Mouse (Mus musculus) CD4-positive, CD25-positive, alpha-beta regulatory T cell, adult 2 months (primary cell): ENCODE measurements at regions not wholly inside any gene's neighbourhood (a gene's known extent, or its start where the extent isn't known, plus 50 kb on each side); places are given as distances from the start of the nearest gene placed in this dataset.

ENCODE experiments used
- DNase-seq: peaks from one replicate; pipeline ENCODE4 v3.0.0-alpha.2; 2012; ENCODE audit warnings: low read depth, low spot score

DNA sequence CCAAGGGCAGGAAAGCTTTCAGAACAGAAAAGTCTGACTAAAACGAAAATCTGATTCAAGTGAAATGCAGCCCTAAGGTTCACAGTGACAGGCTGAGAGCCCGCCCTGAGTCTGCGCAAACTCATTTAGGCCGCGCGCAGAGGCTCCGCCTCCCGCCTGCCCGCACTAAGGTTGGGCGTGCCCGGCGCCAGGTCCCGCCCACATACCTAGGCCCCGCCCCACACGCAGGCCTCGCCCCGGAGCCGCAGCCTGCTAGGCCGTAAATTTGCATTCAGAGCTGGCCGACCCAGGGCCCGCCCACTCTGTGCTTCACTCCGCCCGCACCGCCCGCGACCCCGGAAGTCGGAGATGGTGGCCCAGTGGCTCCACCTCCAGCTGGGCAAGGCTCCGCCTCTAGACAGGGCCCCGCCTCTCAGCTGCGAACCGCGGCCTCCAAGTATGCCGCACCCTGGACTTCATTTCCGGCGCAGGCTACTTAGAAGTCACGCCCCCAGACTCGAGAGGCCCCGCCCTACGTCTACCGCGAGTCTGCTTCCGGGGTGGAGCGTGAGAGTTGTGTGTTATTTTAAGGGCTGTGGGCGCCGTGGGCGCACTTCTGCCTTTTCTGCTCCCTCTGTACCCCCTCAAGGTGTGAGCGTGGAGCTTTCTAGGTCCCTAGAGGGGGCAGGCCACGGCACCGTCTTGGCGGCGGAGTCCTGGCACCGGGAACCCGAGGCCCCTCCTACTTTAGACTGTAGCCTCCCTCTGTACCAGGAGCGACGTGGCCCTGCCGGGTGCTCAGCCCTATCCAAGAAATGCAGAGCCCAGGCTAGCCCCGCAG, 52.3 kb upstream of the Wnt7b start:
- peak; percentile 100 for DNase-seq

DNA sequence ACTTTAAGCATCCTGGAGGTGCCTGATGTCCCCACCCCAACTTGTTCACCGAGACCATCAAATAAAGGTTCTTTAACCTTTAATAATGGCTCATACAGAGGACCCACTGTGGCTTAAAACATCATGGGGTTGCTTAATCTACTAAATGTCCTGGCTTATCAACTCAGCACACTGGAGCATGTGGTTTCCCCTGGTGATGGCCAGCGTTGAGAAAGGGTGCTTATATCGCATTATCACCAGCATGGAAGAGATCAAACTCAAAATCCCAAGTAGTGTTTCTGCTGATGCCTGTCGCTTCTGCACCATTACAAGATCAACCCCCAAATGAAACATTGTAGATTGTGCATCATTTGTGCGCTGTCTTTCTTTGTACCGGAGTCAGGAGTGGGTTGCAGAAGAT, 53.2 kb upstream of the Wnt7b start:
- no peak for DNase-seq

DNA sequence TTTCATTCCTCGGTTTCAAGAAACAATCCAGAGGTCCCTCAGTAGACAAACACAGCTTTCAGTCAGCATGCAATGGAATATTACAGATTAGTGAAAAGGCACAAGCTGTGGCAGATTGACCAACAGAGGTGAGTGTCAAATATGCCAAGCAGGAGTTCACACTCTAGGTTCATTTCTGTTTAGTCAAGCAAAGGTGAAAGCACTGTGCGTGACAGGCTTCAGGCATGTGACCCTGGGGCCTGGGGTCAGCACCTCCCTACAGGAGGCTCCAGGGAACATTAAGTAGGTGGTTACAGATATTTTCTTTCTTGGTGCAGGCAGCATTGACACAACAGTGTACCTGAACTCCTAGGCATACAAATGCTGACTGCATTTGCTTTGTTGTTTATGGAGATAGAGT, 57.3 kb upstream of the Wnt7b start:
- no peak for DNase-seq

DNA sequence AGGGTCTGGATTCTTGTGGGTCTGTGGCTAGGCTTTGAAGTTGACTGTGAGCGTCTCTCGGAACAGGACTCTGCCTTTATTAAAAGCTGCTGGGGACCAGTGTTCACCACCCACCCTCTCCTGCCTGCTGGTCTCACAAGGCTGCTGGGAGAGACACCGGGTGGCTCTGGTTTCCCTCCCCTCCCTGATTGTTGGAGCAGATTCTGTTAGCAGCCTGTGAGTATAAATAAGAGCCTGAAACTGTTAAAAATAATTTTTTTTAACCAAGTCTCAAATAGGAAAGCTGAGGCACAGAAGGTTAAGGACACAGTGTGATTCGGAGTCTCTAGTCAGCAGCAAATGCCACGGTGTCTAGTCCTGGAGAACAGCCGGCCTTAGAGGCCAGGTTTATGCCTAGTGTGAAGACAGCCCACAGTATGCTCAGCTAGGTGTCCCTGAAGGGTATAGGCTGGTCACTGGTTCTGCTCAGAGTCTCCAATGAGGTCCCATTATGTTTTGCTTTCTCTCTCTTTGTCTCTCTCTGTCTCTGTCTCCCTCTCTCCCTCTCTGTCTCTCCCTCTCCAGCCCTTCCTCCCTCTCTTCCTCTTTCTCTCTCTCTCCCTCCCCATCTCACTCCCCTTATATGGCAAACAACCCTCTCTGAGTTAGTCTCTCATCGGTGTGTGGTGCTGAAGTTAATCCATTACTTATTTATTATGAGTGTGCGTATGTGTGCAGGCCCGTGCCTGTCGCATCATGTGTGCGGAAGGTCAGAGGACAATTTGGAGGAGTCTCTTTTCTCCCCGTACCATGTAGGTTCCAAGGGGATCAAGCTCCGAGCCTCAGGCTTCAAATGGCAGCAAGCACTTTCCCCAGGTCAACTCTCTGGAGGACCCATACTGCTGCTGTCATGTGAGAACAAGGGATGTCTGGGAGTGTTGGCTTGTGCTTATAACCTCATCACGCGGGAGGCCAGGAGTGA, 59.1 kb upstream of the Wnt7b start:
- DNase-seq: no peak

DNA sequence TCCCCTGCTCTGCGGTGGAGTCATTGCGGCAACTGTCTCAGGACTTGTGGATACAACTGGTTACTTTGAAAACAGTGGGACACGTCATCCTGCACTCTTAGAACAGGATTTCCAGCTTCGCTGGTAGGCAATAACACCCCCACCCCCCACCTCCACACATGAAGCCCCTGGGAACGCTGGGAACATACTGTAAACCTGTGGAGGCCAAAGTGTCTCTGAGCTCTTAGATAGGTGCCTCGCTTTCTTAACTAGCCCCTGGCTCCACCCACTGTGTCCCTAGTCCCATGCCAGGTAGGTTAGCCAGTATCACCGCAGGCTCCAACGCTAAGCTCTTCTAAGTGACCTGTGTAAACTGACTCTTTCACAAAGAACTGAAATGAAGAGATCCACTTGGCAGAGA, 63.1 kb upstream of the Wnt7b start:
- DNase-seq: no peak

DNA sequence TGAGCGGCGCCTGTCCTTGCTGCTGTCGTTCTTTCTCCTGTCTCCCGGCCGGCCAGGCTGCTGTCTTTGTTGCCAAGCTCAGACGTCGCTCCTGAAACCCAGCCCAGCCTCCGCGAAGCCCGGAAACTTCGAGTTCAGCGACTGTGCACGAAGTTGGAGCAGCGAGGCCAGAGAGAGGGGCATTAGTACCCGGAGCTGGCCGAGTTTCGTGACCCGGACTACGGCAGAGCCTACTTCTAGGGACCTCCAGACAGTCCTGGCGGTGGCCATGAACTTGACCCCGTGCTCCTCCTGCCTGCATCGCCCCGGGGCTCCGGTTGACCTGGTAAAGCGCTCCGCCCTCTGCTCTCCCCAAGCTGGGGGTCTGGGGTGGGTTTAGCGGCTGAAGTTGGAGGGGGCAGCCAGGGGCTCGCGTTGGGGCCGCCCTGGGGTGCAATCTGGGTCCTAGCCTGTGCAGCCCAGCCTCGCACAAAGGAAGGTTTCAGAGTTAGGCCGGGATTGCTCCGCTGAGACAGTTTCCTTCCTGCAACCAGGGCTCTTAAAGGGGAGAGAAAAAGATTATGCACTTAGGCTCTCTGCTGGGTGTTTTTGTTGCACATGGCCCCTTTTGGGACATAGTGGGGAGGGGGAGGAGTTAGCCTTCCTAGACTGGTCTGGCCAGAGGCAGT, 63.8 kb upstream of the Wnt7b start:
- peak; percentile 67 for DNase-seq

DNA sequence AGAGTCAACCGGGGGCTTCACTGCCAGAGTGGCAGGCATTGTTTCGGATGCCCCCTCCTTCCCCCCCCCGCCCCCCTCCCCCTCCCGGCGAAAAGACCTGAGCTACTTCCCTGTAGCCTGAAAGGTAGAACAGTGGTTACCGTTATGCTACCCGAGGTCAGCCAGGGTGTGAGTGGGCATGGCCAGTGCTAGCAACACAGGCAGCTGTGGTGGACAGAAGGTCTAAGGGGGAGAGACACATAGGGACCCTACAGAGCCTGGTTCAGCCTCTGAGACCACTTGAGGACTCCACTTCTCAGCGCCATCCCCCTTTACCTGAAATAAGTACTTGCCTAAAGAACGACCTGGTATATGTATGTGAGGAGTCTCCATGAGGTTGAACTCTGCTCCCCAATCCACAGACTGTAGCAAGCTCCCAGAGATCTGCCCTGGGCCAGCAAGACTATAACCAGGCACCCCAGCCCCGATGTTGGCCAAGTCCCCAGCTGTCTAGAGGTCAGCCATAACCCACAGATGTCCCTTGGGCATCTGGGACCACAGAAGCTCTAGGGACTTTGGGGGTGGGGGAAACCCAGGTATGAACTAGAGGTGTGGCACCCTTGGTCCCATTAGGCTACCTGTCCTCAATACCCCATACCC, 64.5 kb upstream of the Wnt7b start:
- peak; percentile 11 for DNase-seq

DNA sequence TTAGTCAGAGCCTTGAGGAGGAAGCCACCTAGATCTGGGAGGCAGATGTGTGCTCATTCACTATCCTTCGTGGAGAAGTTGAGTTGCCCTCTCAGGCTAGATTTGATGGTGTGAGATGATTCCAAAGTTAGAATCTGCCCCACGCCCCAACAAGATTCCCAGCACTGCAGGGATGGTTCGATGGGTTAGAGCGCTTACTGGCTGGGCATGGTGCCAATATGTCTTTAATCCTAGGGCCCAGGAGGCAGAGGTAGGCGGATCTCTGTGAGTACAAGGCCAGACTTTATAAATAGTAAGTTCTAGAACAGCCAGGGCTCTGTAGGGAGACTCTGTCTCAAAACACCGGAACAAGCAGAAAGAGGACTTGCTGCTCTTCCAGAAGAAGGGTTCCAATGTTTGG, 65.3 kb upstream of the Wnt7b start:
- peak; percentile 12 for DNase-seq

DNA sequence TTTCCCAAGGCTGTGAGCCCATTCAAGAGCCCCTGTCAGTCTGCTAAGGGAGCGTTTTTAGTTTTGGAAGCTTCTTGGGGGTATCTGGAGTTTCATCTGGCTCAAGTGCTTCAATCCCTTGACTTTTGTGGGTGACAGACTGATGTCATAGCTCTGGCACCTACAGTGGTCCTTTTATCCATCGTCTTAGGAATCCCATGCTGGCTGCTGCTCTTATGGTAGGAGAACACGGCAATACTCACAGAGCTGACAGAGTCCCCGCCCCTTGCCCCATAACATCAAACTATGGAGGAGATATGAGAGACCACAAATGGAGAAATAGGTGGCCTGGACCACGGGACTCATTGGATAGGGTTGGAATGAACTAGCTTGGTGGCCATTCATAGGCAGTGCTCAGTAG, 68.0 kb upstream of the Wnt7b start:
- DNase-seq: no peak

DNA sequence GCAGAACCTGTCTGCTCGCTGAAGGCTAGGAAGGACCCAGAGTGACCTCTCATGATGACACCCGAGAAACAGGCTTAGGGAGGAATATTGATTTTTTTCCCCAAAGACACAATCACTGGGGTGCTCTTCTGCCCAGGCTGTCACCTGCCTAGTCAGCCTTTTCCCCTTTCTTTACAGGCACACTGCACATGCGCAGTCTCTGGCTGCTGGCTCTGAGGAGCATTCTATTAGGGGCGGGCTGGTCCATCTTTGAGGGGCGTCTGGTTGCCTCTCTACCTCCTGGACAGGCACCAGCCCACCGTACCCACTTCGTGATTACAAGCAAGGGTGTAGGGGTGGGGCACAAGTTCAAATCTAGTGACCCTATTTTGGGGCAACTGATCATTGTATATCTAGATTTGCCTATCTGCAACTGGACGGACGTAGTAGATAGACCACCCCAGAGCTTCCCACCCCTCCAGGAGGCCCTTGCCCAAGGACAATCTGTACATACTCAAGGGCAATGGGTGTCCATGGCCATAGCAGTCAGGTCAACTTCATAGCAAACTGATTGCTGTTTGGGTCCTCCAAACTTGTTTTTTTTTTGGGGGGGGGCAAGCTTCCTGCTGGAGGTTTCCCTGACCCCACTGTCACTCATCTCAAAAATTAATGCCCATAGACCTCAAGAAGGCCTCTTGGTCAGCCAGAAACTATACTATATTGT, 69.6 kb upstream of the Wnt7b start:
- DNase-seq: no peak

DNA sequence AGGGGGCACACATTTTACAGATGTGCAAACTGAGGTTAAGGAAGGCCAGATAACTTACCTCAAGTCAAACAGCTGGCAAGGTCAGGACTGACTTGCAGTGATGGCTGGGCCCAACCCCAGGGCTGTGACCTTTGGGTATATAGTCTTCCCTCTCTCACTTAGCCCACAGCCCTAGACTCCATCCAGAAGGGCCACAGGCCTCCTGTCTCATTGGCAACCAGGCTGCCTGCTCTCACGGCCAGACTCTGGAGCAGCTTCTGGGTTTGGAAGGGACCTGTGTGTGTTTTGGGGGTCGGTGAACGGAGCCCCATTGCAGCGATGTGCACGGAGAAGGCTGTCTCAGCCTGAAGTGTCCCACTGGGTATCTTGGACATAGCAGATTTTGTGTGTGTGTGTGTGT, 70.2 kb upstream of the Wnt7b start:
- no peak for DNase-seq

DNA sequence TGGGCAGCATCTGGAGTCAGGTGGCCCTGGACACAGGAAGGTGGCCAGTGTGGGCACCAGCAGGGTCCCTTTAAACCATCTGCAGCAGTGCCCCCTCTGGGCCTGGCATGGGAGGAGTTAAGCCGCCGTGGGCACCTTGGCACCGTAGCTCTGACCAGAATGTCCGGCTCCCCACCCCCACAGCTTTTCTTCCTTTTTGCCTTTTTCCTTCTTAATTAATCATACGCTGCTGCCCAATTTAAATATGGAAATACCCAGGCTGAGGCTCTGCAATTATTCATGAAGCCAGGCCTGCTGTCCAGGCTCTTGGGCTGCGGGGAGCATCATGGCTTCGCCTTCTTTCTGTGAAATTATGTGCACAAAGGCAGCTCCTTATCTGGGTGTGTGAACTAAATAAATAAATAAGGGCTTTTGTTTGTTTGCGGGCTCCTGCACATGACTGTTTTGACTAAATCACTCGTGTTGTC, 70.6 kb upstream of the Wnt7b start:
- DNase-seq: no peak

DNA sequence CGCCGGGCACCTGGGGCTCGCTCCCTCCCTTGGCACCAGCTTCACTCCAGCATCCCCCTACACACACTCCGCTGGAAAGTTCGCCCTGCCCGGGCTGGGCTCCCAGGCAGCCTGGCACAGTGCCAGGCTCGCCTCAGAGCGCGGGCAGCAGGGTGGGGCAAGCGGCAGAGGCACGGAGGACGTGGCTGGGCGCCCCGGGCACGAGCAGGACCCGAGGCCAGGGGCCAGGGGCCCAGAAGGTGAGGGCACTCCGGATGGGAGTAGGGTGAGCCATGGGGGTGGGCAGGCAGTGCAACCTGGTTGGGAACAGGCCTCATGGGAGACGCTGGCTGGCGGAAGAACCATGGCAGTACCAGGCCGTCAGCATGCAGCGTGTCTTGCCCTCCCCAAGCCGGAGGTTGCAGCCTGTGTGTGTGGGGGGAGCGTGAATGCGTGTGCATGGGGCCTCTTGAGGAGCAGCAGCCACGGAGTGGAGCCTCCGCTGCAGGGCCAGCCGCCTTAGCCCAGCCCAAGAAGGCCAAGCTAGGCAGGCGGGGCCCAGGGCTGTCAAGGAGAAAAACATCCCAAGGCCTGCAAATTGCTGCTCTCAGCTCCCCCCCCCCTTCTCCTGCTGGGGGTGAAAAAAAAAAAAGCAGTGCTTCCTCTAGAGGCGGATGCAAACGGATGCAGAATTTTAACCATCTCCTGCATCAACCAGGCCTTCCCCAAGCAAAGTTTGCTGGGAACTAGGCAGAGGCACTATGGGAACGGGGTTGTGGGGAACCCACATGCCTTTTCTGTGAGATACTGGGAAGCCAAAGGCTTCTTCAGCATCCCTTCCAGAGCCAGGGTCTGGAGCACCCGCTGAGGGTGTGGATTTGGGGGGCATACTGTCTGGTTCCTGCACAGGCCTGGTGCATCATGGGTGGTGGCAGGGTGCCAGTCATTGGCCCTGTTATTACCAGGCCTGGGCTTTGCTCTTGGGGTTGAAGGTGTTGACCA, 71.4 kb upstream of the Wnt7b start:
- DNase-seq: peak; percentile 78

DNA sequence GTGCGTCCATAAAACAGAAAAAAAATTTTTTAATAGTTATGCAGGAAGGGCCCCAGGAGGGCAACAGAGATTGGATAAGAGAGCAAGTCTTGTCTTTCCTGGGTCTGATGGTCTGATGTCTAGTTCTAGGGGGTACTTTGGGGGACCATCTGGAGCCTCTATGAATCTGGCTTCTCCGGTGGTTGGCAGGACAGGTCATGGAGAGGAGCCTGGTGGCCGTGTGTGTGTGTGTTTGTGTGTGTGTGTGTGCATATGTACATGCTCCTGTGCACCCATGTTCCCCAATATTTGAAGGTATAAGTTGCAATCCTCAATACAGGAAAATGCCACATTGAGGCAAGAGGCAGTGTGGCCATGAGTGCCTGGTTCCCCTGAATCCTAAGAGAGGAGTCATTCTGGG, 72.5 kb upstream of the Wnt7b start:
- DNase-seq: no peak

DNA sequence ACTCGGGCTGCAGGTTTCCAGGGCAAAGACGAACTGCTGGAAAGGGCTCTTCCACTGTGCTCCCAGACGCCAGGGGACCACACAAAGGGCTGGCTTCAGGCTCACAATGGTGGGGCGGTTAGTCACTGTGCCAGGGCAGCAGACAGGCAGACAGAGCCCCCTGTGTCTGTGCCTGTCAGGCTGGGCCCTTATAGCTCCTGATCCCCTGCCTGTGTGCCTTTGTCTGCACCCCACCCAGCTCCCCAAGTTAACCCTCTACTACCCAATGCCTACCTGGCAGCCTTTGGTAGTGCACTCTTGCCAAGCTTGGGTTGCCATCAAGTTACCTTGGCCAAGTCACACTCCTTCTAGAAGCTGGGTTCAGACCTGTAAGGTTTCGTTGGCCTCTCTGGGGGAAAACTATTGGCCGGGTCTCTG, 73.5 kb upstream of the Wnt7b start:
- DNase-seq: no peak

DNA sequence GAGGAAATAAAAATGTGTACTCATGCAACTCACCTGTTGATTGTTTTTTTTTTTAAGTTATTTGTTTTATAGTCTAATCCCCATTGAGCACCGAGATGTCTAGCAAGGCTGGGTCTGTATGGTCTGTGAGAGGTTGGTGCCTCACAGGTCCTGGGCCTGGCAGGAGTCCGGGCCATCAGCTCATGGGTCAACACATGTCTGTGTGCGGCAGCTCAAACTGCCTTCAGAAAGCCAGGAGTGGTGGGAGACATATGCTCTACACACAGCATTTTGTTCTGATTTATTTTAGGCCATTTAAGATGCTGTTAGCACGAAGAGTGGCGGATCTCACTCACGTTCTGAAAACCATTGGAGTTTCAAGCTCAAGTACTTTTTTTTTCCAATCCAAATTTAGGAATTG, 74.6 kb upstream of the Wnt7b start:
- no peak for DNase-seq

DNA sequence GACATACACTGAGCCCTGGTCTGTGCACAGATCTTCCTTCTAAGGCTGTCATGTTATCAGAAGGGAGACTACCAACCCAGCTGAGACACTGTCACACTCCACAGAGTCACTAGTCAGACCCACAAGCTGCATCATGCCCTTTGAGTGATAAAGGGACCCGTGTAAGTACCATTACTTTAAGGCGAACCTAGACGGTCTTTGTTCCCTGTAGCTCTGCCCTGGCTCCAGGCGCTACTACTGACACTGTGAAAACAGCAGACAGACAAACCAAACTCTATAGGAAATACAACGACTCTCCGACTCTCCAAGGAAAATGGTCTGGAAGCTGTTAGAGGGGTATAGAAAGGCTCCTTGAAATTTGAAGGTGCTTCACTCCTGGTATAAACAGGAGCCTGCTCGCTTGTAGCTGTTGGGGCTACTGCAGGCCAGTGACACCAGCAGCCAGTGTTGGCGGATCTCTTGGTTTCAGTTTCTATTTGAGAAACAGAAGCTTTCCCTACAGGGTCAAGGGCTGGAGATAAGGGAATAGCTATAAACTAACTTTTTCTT, 75.2 kb upstream of the Wnt7b start:
- DNase-seq: peak; percentile 42

DNA sequence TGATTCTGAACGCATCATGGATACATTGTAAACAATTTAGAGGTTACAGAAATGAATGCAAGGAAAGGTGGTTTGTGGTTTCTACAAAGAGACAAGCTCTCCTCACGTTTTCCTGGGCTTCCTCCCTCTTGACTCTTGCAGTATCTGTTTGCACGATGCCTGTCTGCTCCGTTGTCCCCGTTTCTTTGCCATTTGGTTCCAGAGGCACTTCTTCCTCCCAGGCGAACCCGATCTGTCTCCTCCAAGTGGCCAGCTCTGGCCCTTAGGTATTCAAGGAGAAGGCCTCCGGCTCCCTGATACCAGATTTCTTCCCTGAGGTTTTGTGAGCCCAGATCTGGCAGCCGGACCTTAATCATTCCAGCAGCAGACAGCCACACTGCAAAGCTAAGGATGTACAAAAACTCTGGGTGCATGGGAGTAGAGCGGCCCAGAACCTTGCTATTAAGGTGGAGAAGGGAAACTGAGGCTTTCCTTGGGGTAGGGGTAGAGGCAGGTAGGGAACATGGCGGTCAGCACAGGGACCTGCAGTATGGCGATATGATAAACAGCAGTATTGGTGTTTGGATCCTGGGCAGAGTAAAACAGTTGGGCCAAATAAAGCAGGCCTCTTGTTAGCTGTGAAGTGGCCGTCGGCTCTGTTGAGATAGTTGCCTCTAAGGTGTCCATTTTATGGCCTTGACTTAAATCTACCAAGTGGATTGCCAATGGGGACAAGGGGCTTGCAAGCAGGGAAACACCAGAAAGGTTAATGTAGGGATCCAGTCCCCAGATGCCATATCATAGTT, 76.0 kb upstream of the Wnt7b start:
- no peak for DNase-seq
